Mouse (Mus musculus) C2C12 (cell line): ENCODE results near the gene Tctn3.

Source experiments
- CEBPB ChIP-seq: IDR thresholded peaks from one replicate; pipeline ENCODE4 v1.6.1; 2011; ENCODE audit warnings: low read depth, mild to moderate bottlenecking, control low read depth, moderate library complexity
- CTCF ChIP-seq: IDR thresholded peaks from one replicate; pipeline ENCODE4 v1.5.1; 2011; ENCODE audit not compliant: control insufficient read depth, insufficient read depth, insufficient read length
- MAX ChIP-seq: IDR thresholded peaks from one replicate; pipeline ENCODE4 v1.6.1; 2011; ENCODE audit warnings: mild to moderate bottlenecking, control low read depth
- USF1 ChIP-seq: IDR thresholded peaks from one replicate; pipeline ENCODE4 v1.6.1; 2011; ENCODE audit warnings: low read depth, mild to moderate bottlenecking, control low read depth, moderate library complexity

GRCm38 (mm10) chr19:40595831-40596230, 16.2 kb downstream of the Tctn3 start:
- TF ChIP-seq CTCF (no peak), CEBPB (no peak), MAX (no peak), USF1 (no peak)
